Mouse (Mus musculus) embryonic facial prominence, embryonic 11.5 days (tissue): ENCODE data around the gene Fsd1. TPM values are rescaled to one million over a fixed set of nuclear protein-coding genes. Genes with fewer than 3 reads are reported as not detected.
A peak's percentile ranks its signal among the peaks of the same experiment; 100 is the strongest.

Experiments used
- ATAC-seq: fragments of 200-750 bp; cut with Nextera tagmentation; replicated peaks from 2 replicates; pipeline ENCODE4 v1.8.0; 2017; ENCODE audit warnings: low read depth; ENCODE audit not compliant: insufficient number of reproducible peaks, low FRiP score, low TSS enrichment
- DNase-seq: peaks from one replicate; pipeline ENCODE4 v3.0.0-alpha.2; 2015; ENCODE audit warnings: low spot score
- H3K27ac ChIP-seq: fragments of 300-500 bp; sonication (generic); replicated peaks from 2 replicates; pipeline ENCODE4 v1.5.1; 2014; ENCODE audit warnings: mild to moderate bottlenecking, low read depth, low read length, control low read depth
- H3K27me3 ChIP-seq: fragments of 300-500 bp; sonication (generic); 2 replicates; pipeline ENCODE4 v1.6.1; 2014; ENCODE audit warnings: mild to moderate bottlenecking, low read length, moderate library complexity, mixed read lengths; ENCODE audit not compliant: control insufficient read depth, insufficient read depth
- H3K36me3 ChIP-seq: fragments of 300-500 bp; sonication (generic); replicated peaks from 2 replicates; pipeline ENCODE4 v1.6.1; 2014; ENCODE audit warnings: low read depth, mild to moderate bottlenecking, low read length, moderate library complexity, mixed read lengths; ENCODE audit not compliant: control insufficient read depth, insufficient read depth
- H3K4me1 ChIP-seq: fragments of 300-500 bp; sonication (generic); 2 replicates; pipeline ENCODE4 v1.6.1; 2014; ENCODE audit warnings: low read length, mixed read lengths; ENCODE audit not compliant: control insufficient read depth, insufficient read depth
- H3K4me2 ChIP-seq: fragments of 300-500 bp; sonication (generic); 2 replicates; pipeline ENCODE4 v1.6.1; 2014; ENCODE audit warnings: low read depth, mild to moderate bottlenecking, control low read depth, low read length, moderate library complexity
- H3K4me3 ChIP-seq: fragments of 300-500 bp; sonication (generic); 2 replicates; pipeline ENCODE4 v1.5.1; 2014; ENCODE audit warnings: low read depth, low read length, control low read depth
- H3K9ac ChIP-seq: fragments of 300-500 bp; sonication (generic); replicated peaks from 2 replicates; pipeline ENCODE4 v1.6.1; 2014; ENCODE audit warnings: mild to moderate bottlenecking, control low read depth, low read length
- H3K9me3 ChIP-seq: fragments of 300-500 bp; sonication (generic); replicated peaks from 2 replicates; pipeline ENCODE4 v1.6.1; 2016; ENCODE audit warnings: mild to moderate bottlenecking, low read length, inconsistent platforms, mixed read lengths; ENCODE audit not compliant: control insufficient read depth
- WGBS: fragments of 180-500 bp; shearing (Covaris S2); extraction: QIAGEN DNeasy Blood & Tissue Kit; methylation state at CpG from one replicate; pipeline ENCODE4 v1.1.7; 2014; 5-methylcytosine and 5-hydroxymethylcytosine counted together
- polyA plus RNA-seq: library from polyadenylated mRNA; unstranded; fragments of >200 nt; fragmentation: Nextera tagmentation; extraction: Ambion mirVana; gene quantifications from 2 replicates; pipeline ENCODE4 v1.2.1, GENCODE M21; 2014

Fsd1 gene
- polyA plus RNA-seq, 1 experiment from 2014 or later = 36.6 TPM

GRCm38 (mm10) chr17:55952041-55952440 is 34.3 kb upstream of the Fsd1 start:
- DNase-seq (no peak), ATAC-seq (no peak)

GRCm38 (mm10) chr17:55952447-55953027 is 33.8 kb upstream of the Fsd1 start, which contains the start of gene Ebi3:
Ebi3 (plus strand) TSS chr17:55952640.
- H3K9ac ChIP-seq = no peak within 1 kb of the TSS
- H3K27ac ChIP-seq = no peak within 1 kb of the TSS
- 71% methylated on average over 6 of the region's 6 CpGs for WGBS
- no peaks in the 10 kb centered on the region for H3K36me3 ChIP-seq
- H3K4me3 ChIP-seq = no peak within 1 kb of the TSS
- H3K27me3 ChIP-seq = peaks cover 2% of the 10 kb centered on the region; the same call in 1 of the 2 replicates
- H3K9me3 ChIP-seq = no peaks in the 10 kb centered on the region
- no peak for ATAC-seq
- no peaks in the 10 kb centered on the region for H3K4me1 ChIP-seq
- DNase-seq = no peak
- H3K4me2 ChIP-seq = no peak within 1 kb of the TSS

More at GRCm38 (mm10) chr17:55952041-55952440, 34.3 kb upstream of the Fsd1 start:
- peaks cover 2% of the 10 kb centered on the region; the same call in 1 of the 2 replicates for H3K27me3 ChIP-seq
- H3K4me1 ChIP-seq = no peaks in the 10 kb centered on the region
- H3K9me3 ChIP-seq = no peaks in the 10 kb centered on the region
- no peak overlapping the region for H3K4me2 ChIP-seq
- H3K9ac ChIP-seq = no peak overlapping the region
- H3K27ac ChIP-seq = no peak overlapping the region
- no peak overlapping the region for H3K4me3 ChIP-seq
- H3K36me3 ChIP-seq = no peaks in the 10 kb centered on the region

GRCm38 (mm10) chr17:55953751-55954150 is 32.6 kb upstream of the Fsd1 start:
- H3K4me3 ChIP-seq = no peak overlapping the region
- H3K27me3 ChIP-seq = peaks cover 2% of the 10 kb centered on the region; the same call in 1 of the 2 replicates
- H3K9me3 ChIP-seq = no peaks in the 10 kb centered on the region
- DNase-seq = no peak
- no peak for ATAC-seq
- H3K4me1 ChIP-seq = no peaks in the 10 kb centered on the region
- H3K36me3 ChIP-seq = no peaks in the 10 kb centered on the region
- 85% methylated on average over 6 of the region's 6 CpGs for WGBS
- no peak overlapping the region for H3K27ac ChIP-seq
- no peak overlapping the region for H3K9ac ChIP-seq
- no peak overlapping the region for H3K4me2 ChIP-seq

- no peak for ATAC-seq
- H3K27ac ChIP-seq = no peak overlapping the region
- H3K9me3 ChIP-seq = no peaks in the 10 kb centered on the region
- no peaks in the 10 kb centered on the region for H3K36me3 ChIP-seq
- no peak overlapping the region for H3K4me3 ChIP-seq
- no peak for DNase-seq
- peaks cover 2% of the 10 kb centered on the region; the same call in 1 of the 2 replicates for H3K27me3 ChIP-seq
- no peak overlapping the region for H3K4me2 ChIP-seq
- H3K9ac ChIP-seq = no peak overlapping the region
- H3K4me1 ChIP-seq = no peaks in the 10 kb centered on the region
- WGBS = 41% methylated on average over 16 of the region's 16 CpGs
Measured at GRCm38 (mm10) chr17:55954229-55954628, 32.1 kb upstream of the Fsd1 start.

GRCm38 (mm10) chr17:55956129-55956528 is 30.2 kb upstream of the Fsd1 start:
- Histone ChIP-seq H3K27me3 (peaks cover 2% of the 10 kb centered on the region; the same call in 1 of the 2 replicates), H3K4me1 (no peaks in the 10 kb centered on the region), H3K9me3 (no peaks in the 10 kb centered on the region), H3K4me2 (peak overlapping the region; percentile 80), H3K9ac (peak overlapping the region; percentile 51), H3K4me3 (peak overlapping the region; percentile 41), H3K27ac (no peak overlapping the region), H3K36me3 (no peaks in the 10 kb centered on the region)
- DNase-seq (peak; percentile 78), ATAC-seq (no peak)
- WGBS = under 1% methylated on average over 26 of the region's 26 CpGs

GRCm38 (mm10) chr17:55956591-55956990 is 29.7 kb upstream of the Fsd1 start:
- no peak overlapping the region for H3K27ac ChIP-seq
- peak overlapping the region; percentile 51; the same call in 1 of the 2 replicates for H3K9ac ChIP-seq
- no peak for DNase-seq

GRCm38 (mm10) chr17:55957168-55957567 is 29.1 kb upstream of the Fsd1 start:
- no peaks in the 10 kb centered on the region for H3K4me1 ChIP-seq
- H3K27me3 ChIP-seq = peaks cover 2% of the 10 kb centered on the region; the same call in 1 of the 2 replicates
- no peaks in the 10 kb centered on the region for H3K36me3 ChIP-seq
- H3K9me3 ChIP-seq = no peaks in the 10 kb centered on the region
- 0 out of 2 replicates have a peak, but pooled peaks have one; percentile 36 for ATAC-seq
- no peak overlapping the region for H3K4me2 ChIP-seq
- 13% methylated on average over 9 of the region's 9 CpGs for WGBS
- DNase-seq = peak; percentile 83
- H3K9ac ChIP-seq = no peak overlapping the region
- H3K27ac ChIP-seq = no peak overlapping the region
- H3K4me3 ChIP-seq = no peak overlapping the region

More at GRCm38 (mm10) chr17:55956591-55956990, 29.7 kb upstream of the Fsd1 start:
- WGBS = 39% methylated on average over 6 of the region's 6 CpGs
- Histone ChIP-seq H3K27me3 (peaks cover 2% of the 10 kb centered on the region; the same call in 1 of the 2 replicates), H3K36me3 (no peaks in the 10 kb centered on the region), H3K4me2 (peak overlapping the region; percentile 80), H3K4me1 (no peaks in the 10 kb centered on the region), H3K4me3 (peak overlapping the region; percentile 41), H3K9me3 (no peaks in the 10 kb centered on the region)
- ATAC-seq = no peak
